8 mouse cellular contexts compared by ENCODE assay signal in genomic region chr10:128704491-128705316, GRCm38 (mm10). TPM values are rescaled to one million over a fixed set of nuclear protein-coding genes. Genes with fewer than 3 reads are reported as not detected.
DNase-seq lines count a peak whose midpoint lies in the region; ATAC-seq lines count a peak whose summit lies in the region.

Gene Cdk2 (minus strand): TSS chr10:128705031.

- no peaks in the 10 kb centered on the region for H3K9me3 ChIP-seq in hindbrain, embryonic 13.5 days

- H3K4me1 ChIP-seq in hindbrain, embryonic 13.5 days (replicated peaks) = peaks cover 13% of the 10 kb centered on the region

- H3K27ac ChIP-seq in hindbrain, embryonic 13.5 days = peak within 1 kb of the TSS; percentile 82

- H3K27me3 ChIP-seq in hindbrain, embryonic 13.5 days = no peaks in the 10 kb centered on the region

- H3K4me3 ChIP-seq in hindbrain, embryonic 13.5 days = peak within 1 kb of the TSS; percentile 66

- peak within 1 kb of the TSS; percentile 87 for H3K4me2 ChIP-seq in hindbrain, embryonic 13.5 days

- WGBS in hindbrain, embryonic 13.5 days = under 1% methylated on average over 57 of the region's 62 CpGs

- peak; percentile 95 for ATAC-seq in hindbrain, embryonic 13.5 days (ENCODE audit: low FRiP score)

- peak; percentile 98 for DNase-seq in NIH3T3 (ENCODE audit: low read depth)
- peak; percentile 96 to 97 for DNase-seq in cerebellum, postnatal 10 days
- DNase-seq in frontal cortex, postnatal 14 days (ENCODE audit: low spot score in 2 of 2) = peak; percentile 62 to 79
- peak; percentile 65 to 75 for DNase-seq in layer of hippocampus, postnatal 25 days (ENCODE audit: extremely low spot score in 1 of 2, low spot score in 1 of 2)
- peak; percentile 96 for DNase-seq in lung, postnatal 36 days
- peak; percentile 94 for DNase-seq in retina, postnatal 1 day
- DNase-seq in urinary bladder, adult 18-20 months (ENCODE audit: low spot score in 2 of 2) = peak; percentile 87 to 93

- peak within 1 kb of the TSS; percentile 63 for H3K9ac ChIP-seq in hindbrain, embryonic 13.5 days

- H3K36me3 ChIP-seq in hindbrain, embryonic 13.5 days = 0 out of 2 replicates have a peak, but pooled peaks cover 5% of the 10 kb centered on the region

RNA-seq across cellular contexts. Expression of gene Cdk2, which starts in this region (rescaled TPM):
- polyA plus RNA-seq in hindbrain, embryonic 13.5 days (2015; fragmentation: Nextera tagmentation; extraction: Ambion mirVana) = 26.0 and 26.7 TPM in 2 replicates
- total RNA-seq in layer of hippocampus, postnatal 25 days (2021) = 1 to 10 TPM; 2.7 to 4.0 TPM

Comparison
In these comparisons a context has a peak if more than half of its experiments do, and no peak if none do; other contexts are left out.
1. Peak in every context shown above with its lines: DNase-seq, ATAC-seq, H3K4me3 ChIP-seq and H3K27ac ChIP-seq.